Mouse (Mus musculus) MEL (cell line): Measurements from ENCODE around the gene Dgkh.

Experiments used
- CHD1 ChIP-seq: IDR thresholded peaks from 2 replicates; pipeline ENCODE4 v1.6.1; 2012; ENCODE audit warnings: low read depth, mild to moderate bottlenecking, inconsistent platforms, low read length, improper control_type of control experiment
- CTCF ChIP-seq, 3 experiments: IDR thresholded peaks in 2 of 3; conservative IDR thresholded peaks in 1 of 3; 2 replicates each; pipeline ENCODE4 v1.5.1; 2011 to 2012; ENCODE audit warnings: low read length in 3 of 3, low read depth in 2 of 3, mild to moderate bottlenecking in 2 of 3, improper control_type of control experiment in 1 of 3, inconsistent platforms in 1 of 3, mixed read lengths in 1 of 3, moderate library complexity in 1 of 3; ENCODE audit not compliant: control insufficient read depth in 1 of 3, insufficient read depth in 1 of 3, poor library complexity in 1 of 3, severe bottlenecking in 1 of 3
- MAX ChIP-seq: IDR thresholded peaks from 2 replicates; pipeline ENCODE4 v1.6.1; 2011; ENCODE audit warnings: low read length, improper control_type of control experiment

DNA sequence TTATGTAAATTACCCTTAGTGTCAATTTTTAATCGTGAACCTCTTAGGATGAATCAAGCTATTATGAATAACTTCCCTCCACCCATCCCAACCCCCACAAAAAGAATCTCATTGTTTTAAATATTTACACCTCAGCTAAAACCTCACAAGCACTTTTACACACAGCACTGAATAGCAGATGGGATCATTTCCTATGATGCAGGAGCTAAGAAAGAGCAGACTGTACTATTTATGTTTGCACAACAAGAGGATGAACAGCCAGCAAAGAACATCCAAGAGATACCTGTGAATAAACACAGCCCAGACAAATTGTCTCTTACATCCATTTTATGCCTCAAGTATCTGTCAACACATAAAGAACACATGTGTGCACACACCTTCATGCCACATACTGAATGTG is 41.7 kb downstream of the Dgkh start:
- TF ChIP-seq CHD1 (no peak), MAX (no peak), CTCF (IDR thresholded peaks at IDR 0.05 in 2 of 3, conservative IDR thresholded peaks at IDR 0.05 in 1 of 3; ENCODE audit: control insufficient read depth in 1 of 3, insufficient read depth in 1 of 3, low read depth in 2 of 3, low read length in 3 of 3, poor library complexity in 1 of 3, severe bottlenecking in 1 of 3) (no peak)
